ENCODE assay signal across 18 mouse cellular contexts in the genomic region with DNA sequence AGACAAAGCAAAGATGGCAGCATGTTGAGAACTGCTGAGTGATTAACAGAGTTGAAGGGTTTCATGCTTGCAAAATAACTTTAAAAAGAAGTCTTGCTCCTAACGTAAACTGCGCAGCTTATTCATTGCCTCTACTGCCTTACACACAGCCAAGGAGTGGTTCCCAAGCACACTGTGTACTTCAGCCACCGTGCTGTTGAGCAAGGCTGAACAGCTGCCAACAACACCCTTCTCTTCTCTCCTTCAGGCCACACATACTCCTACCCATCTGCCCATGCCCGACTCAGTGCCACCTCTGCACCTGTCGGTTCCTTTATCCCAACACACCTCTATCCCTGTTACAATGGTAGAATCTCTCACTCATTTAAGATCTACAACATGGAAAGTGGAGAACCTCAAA. TPM values are rescaled to one million over a fixed set of nuclear protein-coding genes. Genes with fewer than 3 reads are reported as not detected.
A peak's percentile ranks its signal among the peaks of the same experiment; 100 is the strongest.
DNase-seq lines count a peak whose midpoint lies in the region; TF ChIP-seq lines count a peak whose summit lies in the region.
"Had no signal": no experiment of that assay in that cellular context is flagged by ENCODE, and none has a peak within 500 bp of the region (broad histone marks: within the 10 kb centered on the region; RNA-seq: fewer than 3 reads in every experiment).

No protein-coding gene starts in this region.

- peak; percentile 58 for DNase-seq in gastrocnemius, adult 2 months
- no peak for DNase-seq in gastrocnemius, postnatal 14 days
- peak; percentile 28 for DNase-seq in lung, postnatal 14 days
- DNase-seq in lung, postnatal 4 days: no peak
- DNase-seq in fat pad, adult 2 months (ENCODE audit: extremely low read depth, low read depth, low spot score): peak; percentile 92
- peak; percentile 62 for DNase-seq in lung, postnatal 36 days
- no peak for DNase-seq in Muller cell, postnatal 12 days (ENCODE audit: inconsistent ontology term)
- DNase-seq in cerebellum, adult 18-20 months: no peak
- DNase-seq: adrenal gland, postnatal 25 days; cerebellum, adult 11-12 months; cerebellum, adult 9-11 months; cerebellum, postnatal 36 days; forebrain, postnatal 0 days had no signal

- TF ChIP-seq CTCF in gastrocnemius, adult 2 months (IDR thresholded peaks at IDR 0.05): no peak

- H3K4me3 ChIP-seq in gastrocnemius, adult 2 months: no peak overlapping the region
- H3K4me3 ChIP-seq: embryonic facial prominence, embryonic 13.5 days; forebrain, embryonic 13.5 days; heart, embryonic 12.5 days; hindbrain, embryonic 10.5 days had no signal

- intact Hi-C loops in gastrocnemius, adult 2 months (cut with DNase I): no loop called here
- intact Hi-C loops in gastrocnemius, postnatal 14 days (cut with DNase I; ENCODE audit: low total_unique reads): no loop called here

- no peak overlapping the region for H3K27ac ChIP-seq in gastrocnemius, adult 2 months
- H3K27ac ChIP-seq: embryonic facial prominence, embryonic 13.5 days; forebrain, embryonic 13.5 days; hindbrain, embryonic 10.5 days; hindbrain, embryonic 14.5 days had no signal

RNA-seq across cellular contexts. Expression of a gene that starts 17.2 kb away (rescaled TPM):
- 10 to 100 TPM; 36.0 to 36.6 TPM for total RNA-seq in gastrocnemius, adult 2 months (2021)
- 10 to 100 TPM; 23.6 to 26.4 TPM for total RNA-seq in gastrocnemius, postnatal 14 days (2021)

Comparison
In these comparisons a context has a peak if more than half of its experiments do, and no peak if none do; other contexts are left out.
1. DNase-seq: peak in gastrocnemius, adult 2 months (single experiment), lung, postnatal 14 days (single experiment), fat pad, adult 2 months (single experiment) and lung, postnatal 36 days (single experiment); none in gastrocnemius, postnatal 14 days (single experiment), lung, postnatal 4 days (0 of 2), Muller cell, postnatal 12 days (single experiment) and cerebellum, adult 18-20 months (0 of 2).